Mouse (Mus musculus) kidney, adult 8-10 months (tissue): ENCODE measurements around the gene Cdh22.

ENCODE experiments used
- DNase-seq, 2 experiments: peaks; one replicate each; pipeline ENCODE4 v3.0.0; 2022

Cdh22 gene

GRCm38 (mm10) chr2:165145821-165146220 lies 88.8 kb downstream of the Cdh22 start:
- no peak for DNase-seq

- no peak for DNase-seq
Observed at GRCm38 (mm10) chr2:165143487-165143886, 91.2 kb downstream of the Cdh22 start.

- no peak for DNase-seq
Observed at GRCm38 (mm10) chr2:165136049-165136448, 98.6 kb downstream of the Cdh22 start.

- peak; percentile 11 to 16 for DNase-seq
Observed at GRCm38 (mm10) chr2:165133566-165133965, 101.1 kb downstream of the Cdh22 start.

- no peak for DNase-seq
Observed at GRCm38 (mm10) chr2:165131428-165131827, 103.2 kb downstream of the Cdh22 start.

- DNase-seq: no peak
Observed at GRCm38 (mm10) chr2:165129189-165129588, 105.5 kb downstream of the Cdh22 start.

GRCm38 (mm10) chr2:165126896-165127562 lies 107.6 kb downstream of the Cdh22 start:
- no peak for DNase-seq

GRCm38 (mm10) chr2:165121206-165121840 lies 113.3 kb downstream of the Cdh22 start:
- peak in 1 of 2 experiments; percentile 20 for DNase-seq

GRCm38 (mm10) chr2:165120765-165121164 lies 113.9 kb downstream of the Cdh22 start:
- no peak for DNase-seq

- DNase-seq: no peak
Observed at GRCm38 (mm10) chr2:165113733-165114132, 120.9 kb downstream of the Cdh22 start.

- peak; percentile 51 to 79 for DNase-seq
Observed at GRCm38 (mm10) chr2:165112149-165112548, 122.5 kb downstream of the Cdh22 start.

- no peak for DNase-seq
Observed at GRCm38 (mm10) chr2:165106585-165106984, 128.1 kb downstream of the Cdh22 start.

- DNase-seq: no peak
Observed at GRCm38 (mm10) chr2:165105513-165106079, 129.1 kb downstream of the Cdh22 start.

GRCm38 (mm10) chr2:165102920-165103319 lies 131.7 kb downstream of the Cdh22 start:
- no peak for DNase-seq

- no peak for DNase-seq
Observed at GRCm38 (mm10) chr2:165100749-165101148, 133.9 kb downstream of the Cdh22 start.

GRCm38 (mm10) chr2:165098861-165099260 lies 135.8 kb downstream of the Cdh22 start:
- peak; percentile 54 to 61 for DNase-seq

- no peak for DNase-seq
Observed at GRCm38 (mm10) chr2:165096367-165096766, 138.3 kb downstream of the Cdh22 start.

GRCm38 (mm10) chr2:165092393-165092792 lies 142.3 kb downstream of the Cdh22 start:
- no peak for DNase-seq

- no peak for DNase-seq
Observed at GRCm38 (mm10) chr2:165091433-165091965, 143.2 kb downstream of the Cdh22 start.

- DNase-seq: no peak
Observed at GRCm38 (mm10) chr2:165090650-165091049, 144.0 kb downstream of the Cdh22 start, which contains the start of gene 1700025C18Rik. TSS of gene 1700025C18Rik (minus strand) at chr2:165090750.

- no peak for DNase-seq
Observed at GRCm38 (mm10) chr2:165089470-165089869, 145.2 kb downstream of the Cdh22 start.

GRCm38 (mm10) chr2:165086634-165087033 lies 148.0 kb downstream of the Cdh22 start:
- DNase-seq: no peak

- no peak for DNase-seq
Observed at GRCm38 (mm10) chr2:165081257-165081656, 153.4 kb downstream of the Cdh22 start.

GRCm38 (mm10) chr2:165080657-165081056 lies 154.0 kb downstream of the Cdh22 start:
- no peak for DNase-seq
